Mouse (Mus musculus) ovary, postnatal 14 days (tissue): ENCODE results near the gene Eif2s3x.
"Not testable (repeated sequence)": the region's sequence is repeated elsewhere in the genome, so short reads cannot be mapped to it uniquely, and the experiment has no call there.

Experiments
- DNase-seq: peaks from one replicate; pipeline ENCODE4 v3.0.0; 2022; ENCODE audit warnings: low spot score

Eif2s3x gene

GRCm38 (mm10) chrX:94212597-94213321, at the start of gene Eif2s3x:
Eif2s3x (minus strand) TSS chrX:94212862.
- peak; percentile 90 for DNase-seq

GRCm38 (mm10) chrX:94235601-94236000, 22.9 kb upstream of the Eif2s3x start:
- DNase-seq = no peak

- DNase-seq = peak; percentile 22
These were observed 22.5 kb upstream of the Eif2s3x start for GRCm38 (mm10) chrX:94235190-94235555.

- peak; percentile 70 for DNase-seq
These were observed 22.0 kb upstream of the Eif2s3x start, which contains the start of gene Klhl15 for GRCm38 (mm10) chrX:94234532-94235189. Klhl15 (plus strand) TSS chrX:94234599.

- no peak for DNase-seq
These were observed 21.4 kb upstream of the Eif2s3x start for GRCm38 (mm10) chrX:94233936-94234531.

GRCm38 (mm10) chrX:94233432-94233831, 20.8 kb upstream of the Eif2s3x start:
- DNase-seq = no peak

GRCm38 (mm10) chrX:94213384-94213783, 722 bp upstream of the Eif2s3x start:
- no peak for DNase-seq

- no peak for DNase-seq
These were observed 432 bp downstream of the Eif2s3x start for GRCm38 (mm10) chrX:94212264-94212596.

GRCm38 (mm10) chrX:94197789-94198188, 14.9 kb downstream of the Eif2s3x start:
- DNase-seq = peak; percentile 60

- DNase-seq = not testable (repeated sequence)
These were observed 18.8 kb downstream of the Eif2s3x start for GRCm38 (mm10) chrX:94193901-94194300.

GRCm38 (mm10) chrX:94185156-94185555, 27.5 kb downstream of the Eif2s3x start:
- DNase-seq = no peak

- no peak for DNase-seq
These were observed 28.8 kb downstream of the Eif2s3x start for GRCm38 (mm10) chrX:94183814-94184213.

- DNase-seq = peak; percentile 84
These were observed 34.8 kb downstream of the Eif2s3x start for GRCm38 (mm10) chrX:94177715-94178340.

- no peak for DNase-seq
These were observed 43.3 kb downstream of the Eif2s3x start for GRCm38 (mm10) chrX:94169348-94169747.

GRCm38 (mm10) chrX:94152251-94152830, 60.3 kb downstream of the Eif2s3x start:
- DNase-seq = no peak

GRCm38 (mm10) chrX:94150471-94150870, 62.2 kb downstream of the Eif2s3x start:
- DNase-seq = no peak

GRCm38 (mm10) chrX:94142004-94142771, 70.5 kb downstream of the Eif2s3x start:
- DNase-seq = no peak

GRCm38 (mm10) chrX:94140080-94140479, 72.6 kb downstream of the Eif2s3x start:
- no peak for DNase-seq
